Mouse (Mus musculus): ENCODE results near the gene Pou2f2.

- peak; percentile 84 for TF ChIP-seq CTCF (IDR thresholded peaks at IDR 0.05; ENCODE audit: control insufficient read depth, insufficient read depth, low read length)
- no peak for TF ChIP-seq POLR2A (IDR thresholded peaks at IDR 0.05; ENCODE audit: borderline replicate concordance, control insufficient read depth, low read depth, low read length)
Measured at GRCm38 (mm10) chr7:25181331-25181790, 1.8 kb upstream of the Pou2f2 start.
